Mouse (Mus musculus) neural tube, embryonic 15.5 days (tissue): ENCODE data around the gene Nfu1. TPM values are rescaled to one million over a fixed set of nuclear protein-coding genes. Genes with fewer than 3 reads are reported as not detected.

Experiments
- ATAC-seq: fragments of 200-750 bp; cut with Nextera tagmentation; 2 replicates; pipeline ENCODE4 v1.8.0; 2017; ENCODE audit warnings: mild to moderate bottlenecking, moderate TSS enrichment, moderate library complexity; ENCODE audit not compliant: low FRiP score
- H3K27ac ChIP-seq: fragments of 300-500 bp; sonication (generic); replicated peaks from 2 replicates; pipeline ENCODE4 v1.5.1; 2015; ENCODE audit warnings: mild to moderate bottlenecking, inconsistent platforms
- H3K27me3 ChIP-seq: fragments of 300-500 bp; sonication (generic); replicated peaks from 2 replicates; pipeline ENCODE4 v1.6.1; 2015; ENCODE audit warnings: inconsistent platforms
- H3K36me3 ChIP-seq: fragments of 300-500 bp; sonication (generic); 2 replicates; pipeline ENCODE4 v1.6.1; 2015; ENCODE audit warnings: inconsistent platforms
- H3K4me1 ChIP-seq: fragments of 300-500 bp; sonication (generic); 2 replicates; pipeline ENCODE4 v1.6.1; 2015; ENCODE audit warnings: inconsistent platforms
- H3K4me2 ChIP-seq: fragments of 300-500 bp; sonication (generic); 2 replicates; pipeline ENCODE4 v1.6.1; 2015; ENCODE audit warnings: inconsistent platforms, mild to moderate bottlenecking, moderate library complexity
- H3K4me3 ChIP-seq: fragments of 300-500 bp; sonication (generic); replicated peaks from 2 replicates; pipeline ENCODE4 v1.5.1; 2015; ENCODE audit warnings: mild to moderate bottlenecking, inconsistent platforms
- H3K9ac ChIP-seq: fragments of 300-500 bp; sonication (generic); replicated peaks from 2 replicates; pipeline ENCODE4 v1.6.1; 2015; ENCODE audit warnings: mild to moderate bottlenecking, inconsistent platforms
- H3K9me3 ChIP-seq: fragments of 300-500 bp; sonication (generic); replicated peaks from 2 replicates; pipeline ENCODE4 v1.6.1; 2016; ENCODE audit warnings: inconsistent platforms
- WGBS: fragments of 180-500 bp; shearing (Covaris S2); methylation state at CpG from one replicate; pipeline ENCODE4 v1.1.7; 2015; ENCODE audit warnings: mixed read lengths; 5-methylcytosine and 5-hydroxymethylcytosine counted together
- polyA plus RNA-seq: library from polyadenylated mRNA; unstranded; fragments of >200 nt; fragmentation: Nextera tagmentation; extraction: Ambion mirVana; gene quantifications from 2 replicates; pipeline ENCODE4 v1.2.1, GENCODE M21; 2015

Nfu1 gene
- polyA plus RNA-seq: 153 and 155 TPM in 2 replicates

- ATAC-seq: no peak
- Histone ChIP-seq H3K27me3 (no peaks in the 10 kb centered on the region), H3K36me3 (no peaks in the 10 kb centered on the region), H3K4me2 (peak within 1 kb of the TSS; percentile 62), H3K9ac (peak within 1 kb of the TSS; percentile 99), H3K4me1 (peaks cover 25% of the 10 kb centered on the region), H3K4me3 (peak within 1 kb of the TSS; percentile 81), H3K27ac (peak within 1 kb of the TSS; percentile 89), H3K9me3 (no peaks in the 10 kb centered on the region)
- WGBS: 79% methylated on average over 6 of the region's 6 CpGs
Measured at GRCm38 (mm10) chr6:87008887-87009286, at the start of gene Nfu1. Gene Nfu1, plus strand, starts transcription at chr6:87009236.

GRCm38 (mm10) chr6:86963987-86964685, 44.9 kb upstream of the Nfu1 start:
- no peak overlapping the region for H3K4me3 ChIP-seq
- no peaks in the 10 kb centered on the region for H3K9me3 ChIP-seq
- H3K27ac ChIP-seq: no peak overlapping the region
- H3K4me1 ChIP-seq: no peaks in the 10 kb centered on the region
- H3K4me2 ChIP-seq: no peak overlapping the region
- ATAC-seq: no peak
- 94% methylated on average over 7 of the region's 7 CpGs for WGBS
- peaks cover 73% of the 10 kb centered on the region for H3K36me3 ChIP-seq
- no peak overlapping the region for H3K9ac ChIP-seq
- H3K27me3 ChIP-seq: no peaks in the 10 kb centered on the region

- no peak for ATAC-seq
- peaks cover 75% of the 10 kb centered on the region for H3K36me3 ChIP-seq
Measured at GRCm38 (mm10) chr6:86967166-86967565, 41.9 kb upstream of the Nfu1 start.

GRCm38 (mm10) chr6:86973956-86974355, 35.1 kb upstream of the Nfu1 start:
- H3K4me2 ChIP-seq: no peak overlapping the region
- peaks cover 53% of the 10 kb centered on the region for H3K36me3 ChIP-seq
- no peaks in the 10 kb centered on the region for H3K27me3 ChIP-seq
- no peak for ATAC-seq
- no peak overlapping the region for H3K4me3 ChIP-seq
- no peak overlapping the region for H3K27ac ChIP-seq
- H3K4me1 ChIP-seq: no peaks in the 10 kb centered on the region
- 93% methylated on average over 4 of the region's 4 CpGs for WGBS
- H3K9me3 ChIP-seq: no peaks in the 10 kb centered on the region
- no peak overlapping the region for H3K9ac ChIP-seq

More at GRCm38 (mm10) chr6:86967166-86967565, 41.9 kb upstream of the Nfu1 start:
- H3K9ac ChIP-seq: no peak overlapping the region
- H3K4me1 ChIP-seq: no peaks in the 10 kb centered on the region
- no peaks in the 10 kb centered on the region for H3K27me3 ChIP-seq
- no peaks in the 10 kb centered on the region for H3K9me3 ChIP-seq
- no peak overlapping the region for H3K4me2 ChIP-seq
- H3K27ac ChIP-seq: no peak overlapping the region
- 80% methylated on average over 2 of the region's 2 CpGs for WGBS
- H3K4me3 ChIP-seq: no peak overlapping the region

- Histone ChIP-seq H3K27ac (no peak overlapping the region), H3K27me3 (no peaks in the 10 kb centered on the region), H3K9me3 (no peaks in the 10 kb centered on the region), H3K4me2 (no peak overlapping the region), H3K4me3 (no peak overlapping the region), H3K36me3 (peaks cover 34% of the 10 kb centered on the region), H3K4me1 (no peaks in the 10 kb centered on the region), H3K9ac (no peak overlapping the region)
- no peak for ATAC-seq
- 93% methylated on average over 8 of the region's 8 CpGs for WGBS
Measured at GRCm38 (mm10) chr6:86978156-86978908, 30.7 kb upstream of the Nfu1 start.

- WGBS: 78% methylated on average over 6 of the region's 6 CpGs
- peaks cover 34% of the 10 kb centered on the region for H3K36me3 ChIP-seq
- no peak overlapping the region for H3K4me2 ChIP-seq
- H3K4me1 ChIP-seq: no peaks in the 10 kb centered on the region
- no peak for ATAC-seq
- no peaks in the 10 kb centered on the region for H3K27me3 ChIP-seq
- H3K9ac ChIP-seq: no peak overlapping the region
- H3K27ac ChIP-seq: no peak overlapping the region
- no peak overlapping the region for H3K4me3 ChIP-seq
- no peaks in the 10 kb centered on the region for H3K9me3 ChIP-seq
Measured at GRCm38 (mm10) chr6:86978909-86979265, 30.1 kb upstream of the Nfu1 start.

- peaks cover 35% of the 10 kb centered on the region for H3K36me3 ChIP-seq
- 91% methylated on average over 2 of the region's 2 CpGs for WGBS
- H3K9me3 ChIP-seq: no peaks in the 10 kb centered on the region
- no peak overlapping the region for H3K4me2 ChIP-seq
- H3K4me1 ChIP-seq: no peaks in the 10 kb centered on the region
- H3K27ac ChIP-seq: no peak overlapping the region
- ATAC-seq: no peak
- H3K27me3 ChIP-seq: no peaks in the 10 kb centered on the region
- H3K9ac ChIP-seq: no peak overlapping the region
- H3K4me3 ChIP-seq: no peak overlapping the region
Measured at GRCm38 (mm10) chr6:86981206-86981605, 27.8 kb upstream of the Nfu1 start.

- H3K4me1 ChIP-seq: 0 out of 2 replicates have a peak, but pooled peaks cover 3% of the 10 kb centered on the region
- H3K9me3 ChIP-seq: no peaks in the 10 kb centered on the region
- no peaks in the 10 kb centered on the region for H3K27me3 ChIP-seq
- 86% methylated on average over 8 of the region's 8 CpGs for WGBS
- no peak overlapping the region for H3K4me2 ChIP-seq
- H3K9ac ChIP-seq: no peak overlapping the region
- no peak overlapping the region for H3K27ac ChIP-seq
- H3K4me3 ChIP-seq: no peak overlapping the region
- no peak for ATAC-seq
- H3K36me3 ChIP-seq: peaks cover 49% of the 10 kb centered on the region
Measured at GRCm38 (mm10) chr6:86985314-86986106, 23.5 kb upstream of the Nfu1 start.

- Histone ChIP-seq H3K4me2 (no peak overlapping the region), H3K36me3 (peaks cover 29% of the 10 kb centered on the region), H3K27me3 (no peaks in the 10 kb centered on the region), H3K27ac (no peak overlapping the region), H3K9ac (no peak overlapping the region), H3K4me3 (no peak overlapping the region), H3K9me3 (no peaks in the 10 kb centered on the region), H3K4me1 (0 out of 2 replicates have a peak, but pooled peaks cover 3% of the 10 kb centered on the region)
- ATAC-seq: no peak
- 80% methylated on average over 6 of the region's 6 CpGs for WGBS
Measured at GRCm38 (mm10) chr6:86989576-86989975, 19.5 kb upstream of the Nfu1 start.

GRCm38 (mm10) chr6:86991041-86991440, 18.0 kb upstream of the Nfu1 start:
- Histone ChIP-seq H3K4me1 (0 out of 2 replicates have a peak, but pooled peaks cover 3% of the 10 kb centered on the region), H3K36me3 (peaks cover 26% of the 10 kb centered on the region), H3K9ac (no peak overlapping the region), H3K27me3 (no peaks in the 10 kb centered on the region), H3K9me3 (no peaks in the 10 kb centered on the region), H3K27ac (no peak overlapping the region), H3K4me2 (no peak overlapping the region), H3K4me3 (no peak overlapping the region)
- no peak for ATAC-seq
- WGBS: 63% methylated on average over 3 of the region's 3 CpGs

- H3K27ac ChIP-seq: no peak overlapping the region
- no peak for ATAC-seq
- H3K36me3 ChIP-seq: peaks cover 26% of the 10 kb centered on the region
- no peak overlapping the region for H3K4me3 ChIP-seq
- H3K4me1 ChIP-seq: 0 out of 2 replicates have a peak, but pooled peaks cover 3% of the 10 kb centered on the region
- no peaks in the 10 kb centered on the region for H3K27me3 ChIP-seq
- no peak overlapping the region for H3K9ac ChIP-seq
- H3K4me2 ChIP-seq: no peak overlapping the region
- WGBS: 93% methylated on average over 8 of the region's 8 CpGs
- no peaks in the 10 kb centered on the region for H3K9me3 ChIP-seq
Measured at GRCm38 (mm10) chr6:86992349-86992748, 16.7 kb upstream of the Nfu1 start.
